Mouse (Mus musculus): ENCODE measurements at regions not wholly inside any gene's neighbourhood (a gene's known extent, or its start where the extent isn't known, plus 50 kb on each side); places are given as distances from the start of the nearest gene placed in this dataset.

GRCm38 (mm10) chr13:3743692-3744457, 60.2 kb downstream of the Calml3 start:
- 91% methylated on average over 6 of the region's 6 CpGs for WGBS
- Histone ChIP-seq H3K9ac (no peak overlapping the region), H3K36me3 (ENCODE audit: insufficient read depth) (no peaks in the 10 kb centered on the region), H3K4me2 (ENCODE audit: low read depth) (no peak overlapping the region), H3K4me1 (ENCODE audit: insufficient read depth) (no peaks in the 10 kb centered on the region), H3K4me3 (ENCODE audit: low read depth, low read length) (no peak overlapping the region), H3K27ac (ENCODE audit: low read depth, low read length) (no peak overlapping the region), H3K27me3 (ENCODE audit: insufficient read depth, low read length) (no peaks in the 10 kb centered on the region), H3K9me3 (ENCODE audit: low read length) (no peaks in the 10 kb centered on the region)
- ATAC-seq (no peak), DNase-seq (no peak)
- TF ChIP-seq CTCF (IDR thresholded peaks at IDR 0.05; ENCODE audit: low read depth) = no peak

GRCm38 (mm10) chr13:3742763-3743401, 61.2 kb downstream of the Calml3 start:
- WGBS = 37% methylated on average over 4 of the region's 4 CpGs
- Histone ChIP-seq H3K4me1 (ENCODE audit: insufficient read depth) (no peaks in the 10 kb centered on the region), H3K9ac (no peak overlapping the region), H3K27me3 (ENCODE audit: insufficient read depth, low read length) (no peaks in the 10 kb centered on the region), H3K9me3 (ENCODE audit: low read length) (no peaks in the 10 kb centered on the region), H3K27ac (ENCODE audit: low read depth, low read length) (peak overlapping the region; percentile 36; the same call in 1 of the 2 replicates), H3K4me2 (ENCODE audit: low read depth) (no peak overlapping the region), H3K4me3 (ENCODE audit: low read depth, low read length) (no peak overlapping the region), H3K36me3 (ENCODE audit: insufficient read depth) (no peaks in the 10 kb centered on the region)
- TF ChIP-seq CTCF (IDR thresholded peaks at IDR 0.05; ENCODE audit: low read depth) = no peak
- ATAC-seq = peak; percentile 50
- peak; percentile 10 for DNase-seq

- no peak overlapping the region for H3K9ac ChIP-seq
- no peaks in the 10 kb centered on the region for H3K9me3 ChIP-seq (ENCODE audit: low read length)
- 33% methylated on average over 2 of the region's 2 CpGs for WGBS
- no peaks in the 10 kb centered on the region for H3K27me3 ChIP-seq (ENCODE audit: insufficient read depth, low read length)
- no peak for TF ChIP-seq CTCF (IDR thresholded peaks at IDR 0.05; ENCODE audit: low read depth)
- no peaks in the 10 kb centered on the region for H3K4me1 ChIP-seq (ENCODE audit: insufficient read depth)
- 0 out of 2 replicates have a peak overlapping the region, but pooled peaks have one; percentile 36 for H3K27ac ChIP-seq (ENCODE audit: low read depth, low read length)
- DNase-seq = peak; percentile 57
- ATAC-seq = peak; percentile 83
- no peak overlapping the region for H3K4me2 ChIP-seq (ENCODE audit: low read depth)
- no peak overlapping the region for H3K4me3 ChIP-seq (ENCODE audit: low read depth, low read length)
- no peaks in the 10 kb centered on the region for H3K36me3 ChIP-seq (ENCODE audit: insufficient read depth)
Observed at GRCm38 (mm10) chr13:3742094-3742730, 61.9 kb downstream of the Calml3 start.

- Histone ChIP-seq H3K27me3 (ENCODE audit: insufficient read depth, low read length) (no peaks in the 10 kb centered on the region), H3K9me3 (ENCODE audit: low read length) (no peaks in the 10 kb centered on the region), H3K9ac (no peak overlapping the region), H3K36me3 (ENCODE audit: insufficient read depth) (no peaks in the 10 kb centered on the region), H3K4me3 (ENCODE audit: low read depth, low read length) (no peak overlapping the region), H3K4me2 (ENCODE audit: low read depth) (no peak overlapping the region), H3K4me1 (ENCODE audit: insufficient read depth) (no peaks in the 10 kb centered on the region), H3K27ac (ENCODE audit: low read depth, low read length) (no peak overlapping the region)
- peak; percentile 40; the same call in 1 of the 2 replicates for ATAC-seq
- no peak for DNase-seq
- no peak for TF ChIP-seq CTCF (IDR thresholded peaks at IDR 0.05; ENCODE audit: low read depth)
- 8% methylated on average over 2 of the region's 2 CpGs for WGBS
Observed at GRCm38 (mm10) chr13:3730699-3731021, 73.5 kb downstream of the Calml3 start.

GRCm38 (mm10) chr13:3729926-3730698, 74.0 kb downstream of the Calml3 start:
- WGBS = 0% methylated on average over 3 of the region's 3 CpGs
- ATAC-seq (peak; percentile 73), DNase-seq (no peak)

GRCm38 (mm10) chr13:3728888-3729287, 75.2 kb downstream of the Calml3 start:
- no peak for TF ChIP-seq CTCF (IDR thresholded peaks at IDR 0.05; ENCODE audit: low read depth)
- DNase-seq (no peak), ATAC-seq (no peak)
- no peaks in the 10 kb centered on the region for H3K4me1 ChIP-seq (ENCODE audit: insufficient read depth)
- H3K9ac ChIP-seq = no peak overlapping the region
- H3K27me3 ChIP-seq (ENCODE audit: insufficient read depth, low read length) = no peaks in the 10 kb centered on the region
- no peak overlapping the region for H3K4me3 ChIP-seq (ENCODE audit: low read depth, low read length)
- H3K27ac ChIP-seq (ENCODE audit: low read depth, low read length) = no peak overlapping the region
- no peaks in the 10 kb centered on the region for H3K36me3 ChIP-seq (ENCODE audit: insufficient read depth)
- 85% methylated on average over 3 of the region's 3 CpGs for WGBS
- no peaks in the 10 kb centered on the region for H3K9me3 ChIP-seq (ENCODE audit: low read length)
- H3K4me2 ChIP-seq (ENCODE audit: low read depth) = no peak overlapping the region

More at GRCm38 (mm10) chr13:3729926-3730698, 74.0 kb downstream of the Calml3 start:
- Histone ChIP-seq H3K36me3 (ENCODE audit: insufficient read depth) (no peaks in the 10 kb centered on the region), H3K27ac (ENCODE audit: low read depth, low read length) (no peak overlapping the region), H3K27me3 (ENCODE audit: insufficient read depth, low read length) (no peaks in the 10 kb centered on the region), H3K4me3 (ENCODE audit: low read depth, low read length) (no peak overlapping the region), H3K9me3 (ENCODE audit: low read length) (no peaks in the 10 kb centered on the region), H3K9ac (no peak overlapping the region), H3K4me2 (ENCODE audit: low read depth) (no peak overlapping the region), H3K4me1 (ENCODE audit: insufficient read depth) (no peaks in the 10 kb centered on the region)
- TF ChIP-seq CTCF (IDR thresholded peaks at IDR 0.05; ENCODE audit: low read depth) = no peak

Data from forebrain, postnatal 0 days (tissue).